Mouse (Mus musculus) gastrocnemius, postnatal 10 days (tissue): Measurements from ENCODE around the gene Dennd6b. TPM values are rescaled to one million over a fixed set of nuclear protein-coding genes. Genes with fewer than 3 reads are reported as not detected.

Source experiments
- microRNA-seq, 2 experiments: library from miRNA; unstranded; fragments of <30 nt; microRNA quantifications; one replicate each; pipeline ENCODE4 v1.2.0; 2021
- total RNA-seq, 2 experiments: library from RNA; stranded (reverse); gene quantifications; 2 replicates each; pipeline ENCODE4 v1.2.3; 2021

Gene Dennd6b
- total RNA-seq, 2 experiments from 2014 or later: 4.5 to 7.0 TPM

Small RNAs within 50 kb of the gene (microRNA-seq; reads per million reads assigned to microRNA genes)
- gene Mir6958 (0 to 0.50 reads per million in 2 experiments), gene Mir7118 (0 reads per million in 2 experiments)

Other genes starting within 250 kb of the Dennd6b start
- gene Ttll8, start 242.1 kb downstream of the Dennd6b start, total RNA-seq: not detected
- gene Mlc1, start 217.5 kb downstream of the Dennd6b start, total RNA-seq: under 1 TPM; 0.07 to 0.20 TPM
- gene Mov10l1, start 213.6 kb downstream of the Dennd6b start, total RNA-seq: not detected
- gene Panx2, start 136.8 kb downstream of the Dennd6b start, total RNA-seq: under 1 TPM; 0.07 to 0.18 TPM
- 10 to 100 TPM; 24.9 to 28.1 TPM for gene Trabd, start 121.4 kb downstream of the Dennd6b start, total RNA-seq
- 10 to 100 TPM in 1 of 2 experiments, 1 to 10 TPM in 1; 9.1 to 10.1 TPM for gene Selenoo, start 107.4 kb downstream of the Dennd6b start, total RNA-seq
- 10 to 100 TPM in 1 of 2 experiments, 1 to 10 TPM in 1; 8.4 to 11.0 TPM for gene Tubgcp6, start 73.4 kb downstream of the Dennd6b start, total RNA-seq
- gene Hdac10, start 67.8 kb downstream of the Dennd6b start, total RNA-seq: 10 to 100 TPM in 1 of 2 experiments, 1 to 10 TPM in 1; 7.6 to 10.6 TPM
- 10 to 100 TPM; 76.0 to 77.1 TPM for gene Mapk12, start 55.8 kb downstream of the Dennd6b start, total RNA-seq
- gene Mapk11, start 46.9 kb downstream of the Dennd6b start, total RNA-seq: 1 to 10 TPM; 2.1 to 3.0 TPM
- 10 to 100 TPM; 28.9 to 43.0 TPM for gene Plxnb2, start 15.7 kb downstream of the Dennd6b start, total RNA-seq
- gene Ppp6r2, start 15.1 kb upstream of the Dennd6b start, total RNA-seq: 10 to 100 TPM; 60.1 to 61.9 TPM
- gene Sbf1, start 118.8 kb upstream of the Dennd6b start, total RNA-seq: 10 to 100 TPM; 50.1 to 70.5 TPM
- not detected for gene Adm2, start 126.2 kb upstream of the Dennd6b start, total RNA-seq
- gene Miox, start 137.9 kb upstream of the Dennd6b start, total RNA-seq: not detected
- gene Lmf2, start 159.2 kb upstream of the Dennd6b start, total RNA-seq: 10 to 100 TPM; 22.4 to 25.5 TPM
- gene Ncaph2, start 159.2 kb upstream of the Dennd6b start, total RNA-seq: 10 to 100 TPM; 50.5 to 55.8 TPM
- gene Sco2, start 177.3 kb upstream of the Dennd6b start, total RNA-seq: 10 to 100 TPM; 14.2 to 14.6 TPM
- under 1 TPM; 0.38 to 0.50 TPM for gene Tymp, start 180.5 kb upstream of the Dennd6b start, total RNA-seq
- 1 to 10 TPM in 1 of 2 experiments, under 1 TPM in 1; 0.68 to 1.6 TPM for gene Odf3b, start 182.8 kb upstream of the Dennd6b start, total RNA-seq
- gene Klhdc7b, start 188.4 kb upstream of the Dennd6b start, total RNA-seq: not detected
- not detected for gene Syce3, start 214.0 kb upstream of the Dennd6b start, total RNA-seq
- gene Cpt1b, start 229.4 kb upstream of the Dennd6b start, total RNA-seq: 100 to 1,000 TPM; 204 to 222 TPM
- gene C730034F03Rik, start 233.1 kb upstream of the Dennd6b start, total RNA-seq: under 1 TPM; 0.38 to 0.88 TPM
- under 1 TPM; 0.66 to 0.81 TPM for gene Gm44502, start 233.2 kb upstream of the Dennd6b start, total RNA-seq
- 10 to 100 TPM; 21.4 to 40.0 TPM for gene Chkb, start 233.4 kb upstream of the Dennd6b start, total RNA-seq